Mouse (Mus musculus): ENCODE measurements at regions not wholly inside any gene's neighbourhood (a gene's known extent, or its start where the extent isn't known, plus 50 kb on each side); places are given as distances from the start of the nearest gene placed in this dataset.
"Not testable (repeated sequence)": the region's sequence is repeated elsewhere in the genome, so short reads cannot be mapped to it uniquely, and the experiment has no call there.

- H3K9ac ChIP-seq (replicated peaks; ENCODE audit: low read length); H3K4me1 ChIP-seq (ENCODE audit: control insufficient read depth, insufficient read depth, low read length); H3K4me2 ChIP-seq (ENCODE audit: low read length); H3K27ac ChIP-seq (replicated peaks; ENCODE audit: low read depth, low read length); DNase-seq; H3K9me3 ChIP-seq (ENCODE audit: control insufficient read depth, low read length); H3K27me3 ChIP-seq (ENCODE audit: control insufficient read depth, insufficient read depth, low read length); H3K4me3 ChIP-seq (replicated peaks; ENCODE audit: low read depth, low read length); H3K36me3 ChIP-seq (ENCODE audit: control insufficient read depth, insufficient read depth, low read length); ATAC-seq (ENCODE audit: low FRiP score, low TSS enrichment): not testable (repeated sequence)
- WGBS: 89% methylated on average over 6 of the region's 6 CpGs
These were observed 53.1 kb upstream of the Col13a1 start for GRCm38 (mm10) chr10:62031986-62032385.

GRCm38 (mm10) chr10:62029271-62029670 is 50.4 kb upstream of the Col13a1 start:
- Histone ChIP-seq H3K27ac (replicated peaks; ENCODE audit: low read depth, low read length) (no peak overlapping the region), H3K9ac (replicated peaks; ENCODE audit: low read length) (no peak overlapping the region), H3K4me1 (ENCODE audit: control insufficient read depth, insufficient read depth, low read length) (no peaks in the 10 kb centered on the region), H3K9me3 (ENCODE audit: control insufficient read depth, low read length) (no peaks in the 10 kb centered on the region), H3K4me3 (replicated peaks; ENCODE audit: low read depth, low read length) (no peak overlapping the region), H3K36me3 (ENCODE audit: control insufficient read depth, insufficient read depth, low read length) (no peaks in the 10 kb centered on the region), H3K27me3 (ENCODE audit: control insufficient read depth, insufficient read depth, low read length) (no peaks in the 10 kb centered on the region), H3K4me2 (ENCODE audit: low read length) (no peak overlapping the region)
- ATAC-seq (ENCODE audit: low FRiP score, low TSS enrichment): no peak
- 85% methylated on average over 2 of the region's 2 CpGs for WGBS
- no peak for DNase-seq

Measured in midbrain, embryonic 14.5 days (tissue).